Mouse (Mus musculus) MEL (cell line): ENCODE results near the gene Fubp3. TPM values are rescaled to one million over a fixed set of nuclear protein-coding genes. Genes with fewer than 3 reads are reported as not detected.

Source experiments
- DNase-seq: peaks from one replicate; pipeline ENCODE4 v3.0.0; 2011; ENCODE audit warnings: low read depth, low spot score
- H3K27ac ChIP-seq: 2 replicates; pipeline ENCODE4 v1.5.1; 2012; ENCODE audit warnings: low read depth, mild to moderate bottlenecking, control low read depth, low read length, moderate library complexity; ENCODE audit not compliant: control insufficient read depth
- H3K27me3 ChIP-seq, 2 experiments: fragments of 150-350 bp in 1 of 2; sonication (generic) in 1 of 2; 2 replicates each; pipeline ENCODE4 v1.6.1; 2012; ENCODE audit warnings: low read length in 2 of 2, mild to moderate bottlenecking in 2 of 2, improper control_type of control experiment in 1 of 2, moderate library complexity in 1 of 2; ENCODE audit not compliant: insufficient read depth in 2 of 2, control insufficient read depth in 1 of 2
- H3K36me3 ChIP-seq, 2 experiments: 2 replicates each; pipeline ENCODE4 v1.6.1; 2012 to 2014; ENCODE audit warnings: low read length in 2 of 2, improper control_type of control experiment in 1 of 2, inconsistent platforms in 1 of 2, mild to moderate bottlenecking in 1 of 2; ENCODE audit not compliant: insufficient read depth in 2 of 2, control insufficient read depth in 1 of 2
- H3K4me1 ChIP-seq, 2 experiments: fragments of 150-350 bp in 1 of 2; sonication (generic) in 1 of 2; 2 replicates each; pipeline ENCODE4 v1.6.1; 2012; ENCODE audit warnings: low read length in 2 of 2, improper control_type of control experiment in 1 of 2, mild to moderate bottlenecking in 1 of 2; ENCODE audit not compliant: insufficient read depth in 2 of 2, control insufficient read depth in 1 of 2
- H3K4me3 ChIP-seq, 2 experiments: fragments of 150-350 bp in 1 of 2; sonication (generic) in 1 of 2; 2 replicates each; pipeline ENCODE4 v1.5.1; 2012; ENCODE audit warnings: low read depth in 2 of 2, low read length in 2 of 2, mild to moderate bottlenecking in 2 of 2, moderate library complexity in 2 of 2, control low read depth in 1 of 2, improper control_type of control experiment in 1 of 2; ENCODE audit not compliant: control insufficient read depth in 1 of 2, insufficient read depth in 1 of 2
- H3K79me2 ChIP-seq: 2 replicates; pipeline ENCODE4 v1.6.1; 2012; ENCODE audit warnings: mild to moderate bottlenecking, low read length, moderate library complexity; ENCODE audit not compliant: control insufficient read depth, poor library complexity, insufficient read depth
- H3K9ac ChIP-seq: 2 replicates; pipeline ENCODE4 v1.6.1; 2012; ENCODE audit warnings: low read depth, mild to moderate bottlenecking, control low read depth, low read length, moderate library complexity; ENCODE audit not compliant: control insufficient read depth, poor library complexity, severe bottlenecking
- H3K9me3 ChIP-seq: fragments of 150-350 bp; sonication (generic); replicated peaks from 2 replicates; pipeline ENCODE4 v1.6.1; 2012; ENCODE audit warnings: mild to moderate bottlenecking, low read length, improper control_type of control experiment, moderate library complexity; ENCODE audit not compliant: insufficient read depth
- BHLHE40 ChIP-seq: IDR thresholded peaks from 2 replicates; pipeline ENCODE4 v1.6.1; 2012; ENCODE audit warnings: low read depth, mild to moderate bottlenecking, inconsistent platforms, low read length, improper control_type of control experiment, borderline replicate concordance
- CHD2 ChIP-seq: IDR thresholded peaks from 2 replicates; pipeline ENCODE4 v1.6.1; 2011; ENCODE audit warnings: low read length, improper control_type of control experiment
- CTCF ChIP-seq, 3 experiments: IDR thresholded peaks in 2 of 3; conservative IDR thresholded peaks in 1 of 3; 2 replicates each; pipeline ENCODE4 v1.5.1; 2011 to 2012; ENCODE audit warnings: low read length in 3 of 3, low read depth in 2 of 3, mild to moderate bottlenecking in 2 of 3, improper control_type of control experiment in 1 of 3, inconsistent platforms in 1 of 3, mixed read lengths in 1 of 3, moderate library complexity in 1 of 3; ENCODE audit not compliant: control insufficient read depth in 1 of 3, insufficient read depth in 1 of 3, poor library complexity in 1 of 3, severe bottlenecking in 1 of 3
- E2F4 ChIP-seq: IDR thresholded peaks from 2 replicates; pipeline ENCODE4 v1.6.1; 2011; ENCODE audit warnings: low read depth, low read length, improper control_type of control experiment, borderline replicate concordance
- EP300 ChIP-seq, 2 experiments: IDR thresholded peaks; 2 replicates each; pipeline ENCODE4 v1.6.1; 2011; ENCODE audit warnings: improper control_type of control experiment in 2 of 2, low read length in 2 of 2, low read depth in 1 of 2, mild to moderate bottlenecking in 1 of 2
- HCFC1 ChIP-seq: IDR thresholded peaks from 2 replicates; pipeline ENCODE4 v1.6.1; 2012; ENCODE audit warnings: low read depth, mild to moderate bottlenecking, inconsistent platforms, low read length, improper control_type of control experiment, moderate library complexity
- JUND ChIP-seq: IDR thresholded peaks from 2 replicates; pipeline ENCODE4 v1.6.1; 2011; ENCODE audit warnings: low read depth, mild to moderate bottlenecking, improper control_type of control experiment, low read length
- KAT2A ChIP-seq: conservative IDR thresholded peaks from 2 replicates; pipeline ENCODE4 v1.6.1; 2012; ENCODE audit warnings: low read depth, low read length, improper control_type of control experiment, inconsistent platforms
- MAFK ChIP-seq: IDR thresholded peaks from 2 replicates; pipeline ENCODE4 v1.6.1; 2011; ENCODE audit warnings: low read depth, mild to moderate bottlenecking, low read length, improper control_type of control experiment, borderline replicate concordance
- MAZ ChIP-seq: IDR thresholded peaks from 2 replicates; pipeline ENCODE4 v1.6.1; 2012; ENCODE audit warnings: low read depth, mild to moderate bottlenecking, inconsistent platforms, low read length, improper control_type of control experiment
- MYC ChIP-seq: IDR thresholded peaks from 2 replicates; pipeline ENCODE4 v1.6.1; 2011; ENCODE audit warnings: low read depth, mild to moderate bottlenecking, low read length, improper control_type of control experiment, moderate library complexity
- POLR2AphosphoS2 ChIP-seq: IDR thresholded peaks from 2 replicates; pipeline ENCODE4 v1.6.1; 2011; ENCODE audit warnings: low read length, improper control_type of control experiment
- POLR2AphosphoS5 ChIP-seq: IDR thresholded peaks from 2 replicates; pipeline ENCODE4 v1.6.1; 2012; ENCODE audit warnings: low read depth, borderline replicate concordance, mild to moderate bottlenecking, inconsistent platforms, low read length, moderate library complexity, mixed read lengths
- RAD21 ChIP-seq: IDR thresholded peaks from 2 replicates; pipeline ENCODE4 v1.6.1; 2011; ENCODE audit warnings: mild to moderate bottlenecking, low read depth, low read length, improper control_type of control experiment
- RCOR1 ChIP-seq: IDR thresholded peaks from 2 replicates; pipeline ENCODE4 v1.6.1; 2012; ENCODE audit warnings: low read depth, mild to moderate bottlenecking, inconsistent platforms, low read length, improper control_type of control experiment
- SIN3A ChIP-seq: IDR thresholded peaks from 2 replicates; pipeline ENCODE4 v1.6.1; 2012; ENCODE audit warnings: low read length, improper control_type of control experiment, inconsistent platforms
- SMC3 ChIP-seq: IDR thresholded peaks from 2 replicates; pipeline ENCODE4 v1.6.1; 2011; ENCODE audit warnings: low read depth, low read length, improper control_type of control experiment
- TCF12 ChIP-seq: IDR thresholded peaks from 2 replicates; pipeline ENCODE4 v1.6.1; 2014; ENCODE audit warnings: low read depth, mild to moderate bottlenecking, inconsistent platforms, low read length, improper control_type of control experiment, moderate library complexity
- USF2 ChIP-seq, 2 experiments: IDR thresholded peaks; 2 replicates each; pipeline ENCODE4 v1.6.1; 2011 to 2012; ENCODE audit warnings: improper control_type of control experiment in 2 of 2, low read length in 2 of 2, borderline replicate concordance in 1 of 2, inconsistent platforms in 1 of 2, low read depth in 1 of 2, mild to moderate bottlenecking in 1 of 2; ENCODE audit not compliant: insufficient read depth in 1 of 2
- ZC3H11A ChIP-seq: IDR thresholded peaks from 2 replicates; pipeline ENCODE4 v1.6.1; 2012; ENCODE audit warnings: low read depth, mild to moderate bottlenecking, inconsistent platforms, low read length, improper control_type of control experiment
- ZMIZ1 ChIP-seq: IDR thresholded peaks from 2 replicates; pipeline ENCODE4 v1.6.1; 2012; ENCODE audit warnings: low read depth, mild to moderate bottlenecking, inconsistent platforms, low read length, improper control_type of control experiment, moderate library complexity
- ZNF384 ChIP-seq: IDR thresholded peaks from 2 replicates; pipeline ENCODE4 v1.6.1; 2012; ENCODE audit warnings: low read depth, mild to moderate bottlenecking, inconsistent platforms, low read length, improper control_type of control experiment
- polyA plus RNA-seq, 2 experiments: library from polyadenylated mRNA; stranded (reverse) in 1 of 2; unstranded in 1 of 2; fragments of >175 nt in 1 of 2; fragments of >200 nt in 1 of 2; gene quantifications; 2 replicates each; pipeline versions ENCODE4 v1.2.1 to v1.2.4; 2012; ENCODE audit warnings: low replicate concordance in 2 of 2, low read depth in 1 of 2; ENCODE audit not compliant: insufficient read length in 2 of 2, insufficient read depth in 1 of 2, missing spikeins in 1 of 2
- total RNA-seq: library from RNA; depleted of rRNA; stranded (reverse); fragments of 300-350 nt; gene quantifications from 2 replicates; pipeline ENCODE4 v1.2.3, GENCODE M21; 2012

The Fubp3 gene
- total and polyA plus RNA-seq, 3 experiments, result 44.7 to 80.0 TPM; not detected in 1

- Histone ChIP-seq H3K9me3 (no peaks in the 10 kb centered on the region), H3K27ac (no peak overlapping the region), H3K27me3 (no peaks in the 10 kb centered on the region), H3K4me3 (no peak overlapping the region), H3K4me1 (no peaks in the 10 kb centered on the region), H3K36me3 (no peaks in the 10 kb centered on the region), H3K9ac (no peak overlapping the region), H3K79me2 (no peaks in the 10 kb centered on the region)
- no peak for TF ChIP-seq MYC
- no peak for DNase-seq
Measured at GRCm38 (mm10) chr2:31639466-31639760, 67.0 kb downstream of the Fubp3 start.

- no peaks in the 10 kb centered on the region for H3K9me3 ChIP-seq
- H3K9ac ChIP-seq, result no peak within 1 kb of the TSS
- no peaks in the 10 kb centered on the region for H3K79me2 ChIP-seq
- TF ChIP-seq CTCF (IDR thresholded peaks at IDR 0.05 in 2 of 3, conservative IDR thresholded peaks at IDR 0.05 in 1 of 3; ENCODE audit: control insufficient read depth in 1 of 3, insufficient read depth in 1 of 3, low read depth in 2 of 3, low read length in 3 of 3, poor library complexity in 1 of 3, severe bottlenecking in 1 of 3) (no peak), USF2 (IDR thresholded peaks at IDR 0.05; ENCODE audit: borderline replicate concordance in 1 of 2, insufficient read depth in 1 of 2, low read depth in 1 of 2, low read length in 2 of 2) (no peak), KAT2A (no peak), ZC3H11A (no peak), E2F4 (no peak), SIN3A (no peak), JUND (no peak), SMC3 (no peak), CHD2 (no peak)
- DNase-seq, result no peak
- no peak within 1 kb of the TSS for H3K4me3 ChIP-seq
- H3K36me3 ChIP-seq, result no peaks in the 10 kb centered on the region
- H3K4me1 ChIP-seq, result no peaks in the 10 kb centered on the region
- no peaks in the 10 kb centered on the region for H3K27me3 ChIP-seq
- no peak within 1 kb of the TSS for H3K27ac ChIP-seq
Measured at GRCm38 (mm10) chr2:31639901-31640608, 67.6 kb downstream of the Fubp3 start, which contains the start of gene Prdm12. Gene Prdm12 (plus strand): TSS chr2:31640037.

GRCm38 (mm10) chr2:31640609-31641507, 68.4 kb downstream of the Fubp3 start:
- Histone ChIP-seq H3K9ac (no peak overlapping the region), H3K27ac (no peak overlapping the region), H3K79me2 (no peaks in the 10 kb centered on the region), H3K36me3 (no peaks in the 10 kb centered on the region), H3K27me3 (peaks cover 0 to 2% of the 10 kb centered on the region in 2 experiments; a peak in 1 of 4 replicates), H3K9me3 (no peaks in the 10 kb centered on the region), H3K4me1 (no peaks in the 10 kb centered on the region), H3K4me3 (no peak overlapping the region)
- no peak for DNase-seq
- TF ChIP-seq CHD2 (no peak), RAD21 (no peak), RCOR1 (no peak), CTCF (IDR thresholded peaks at IDR 0.05 in 2 of 3, conservative IDR thresholded peaks at IDR 0.05 in 1 of 3; ENCODE audit: control insufficient read depth in 1 of 3, insufficient read depth in 1 of 3, low read depth in 2 of 3, low read length in 3 of 3, poor library complexity in 1 of 3, severe bottlenecking in 1 of 3) (no peak), MAFK (no peak), HCFC1 (no peak), POLR2AphosphoS2 (no peak), KAT2A (no peak), USF2 (IDR thresholded peaks at IDR 0.05; ENCODE audit: borderline replicate concordance in 1 of 2, insufficient read depth in 1 of 2, low read depth in 1 of 2, low read length in 2 of 2) (no peak), BHLHE40 (no peak), ZNF384 (no peak), TCF12 (no peak), MAZ (no peak), ZC3H11A (no peak), EP300 (IDR thresholded peaks at IDR 0.05; ENCODE audit: low read depth in 1 of 2, low read length in 2 of 2) (no peak), ZMIZ1 (no peak), POLR2AphosphoS5 (no peak)
